Mouse (Mus musculus) intestine, postnatal 0 days (tissue): ENCODE data around the gene Ift122. TPM values are rescaled to one million over a fixed set of nuclear protein-coding genes. Genes with fewer than 3 reads are reported as not detected.

ENCODE experiments used
- ATAC-seq: fragments of 200-750 bp; cut with Nextera tagmentation; 2 replicates; pipeline ENCODE4 v1.8.0; 2017; ENCODE audit warnings: mild to moderate bottlenecking, moderate TSS enrichment, moderate library complexity
- H3K27ac ChIP-seq: fragments of 300-500 bp; sonication (generic); 2 replicates; pipeline ENCODE4 v1.5.1; 2014; ENCODE audit warnings: mild to moderate bottlenecking, low read depth, low read length, moderate library complexity
- H3K27me3 ChIP-seq: fragments of 300-500 bp; sonication (generic); replicated peaks from 2 replicates; pipeline ENCODE4 v1.6.1; 2014; ENCODE audit warnings: low read length, mixed read lengths; ENCODE audit not compliant: control insufficient read depth, insufficient read depth
- H3K36me3 ChIP-seq: fragments of 300-500 bp; sonication (generic); 2 replicates; pipeline ENCODE4 v1.6.1; 2014; ENCODE audit warnings: mild to moderate bottlenecking, moderate library complexity; ENCODE audit not compliant: control insufficient read depth, insufficient read depth
- H3K4me1 ChIP-seq: fragments of 300-500 bp; sonication (generic); replicated peaks from 2 replicates; pipeline ENCODE4 v1.6.1; 2014; ENCODE audit warnings: antibody characterized with exemption, low read length, mixed read lengths; ENCODE audit not compliant: control insufficient read depth, insufficient read depth
- H3K4me2 ChIP-seq: fragments of 300-500 bp; sonication (generic); replicated peaks from 2 replicates; pipeline ENCODE4 v1.6.1; 2014; ENCODE audit warnings: low read depth, mild to moderate bottlenecking, moderate library complexity
- H3K4me3 ChIP-seq: fragments of 300-500 bp; sonication (generic); 2 replicates; pipeline ENCODE4 v1.5.1; 2014; ENCODE audit warnings: low read depth, low read length
- H3K9ac ChIP-seq: fragments of 300-500 bp; sonication (generic); 2 replicates; pipeline ENCODE4 v1.6.1; 2014; ENCODE audit warnings: mild to moderate bottlenecking, low read depth, low read length
- H3K9me3 ChIP-seq: fragments of 300-500 bp; sonication (generic); 2 replicates; pipeline ENCODE4 v1.6.1; 2016; ENCODE audit warnings: mixed run types; ENCODE audit not compliant: control insufficient read depth
- CTCF ChIP-seq: sonication (generic); IDR thresholded peaks from 2 replicates; pipeline ENCODE4 v1.5.1; 2016; ENCODE audit warnings: low read depth, mild to moderate bottlenecking, control low read depth, antibody characterized with exemption, moderate library complexity
- WGBS: fragments of 180-500 bp; shearing (Covaris S2); extraction: QIAGEN DNeasy Blood & Tissue Kit; methylation state at CpG from one replicate; pipeline ENCODE4 v1.1.7; 2014; 5-methylcytosine and 5-hydroxymethylcytosine counted together
- polyA plus RNA-seq: library from polyadenylated mRNA; unstranded; fragments of >200 nt; fragmentation: Nextera tagmentation; extraction: Ambion mirVana; gene quantifications from 2 replicates; pipeline ENCODE4 v1.2.1, GENCODE M21; 2015

The Ift122 gene
- polyA plus RNA-seq, 1 experiment from 2014 or later = 3.0 TPM

GRCm38 (mm10) chr6:115975606-115976005 is 122.3 kb downstream of the Ift122 start:
- Histone ChIP-seq H3K36me3 (peaks cover 12% of the 10 kb centered on the region; the same call in 1 of the 2 replicates), H3K4me1 (no peaks in the 10 kb centered on the region), H3K4me3 (no peak overlapping the region), H3K27me3 (no peaks in the 10 kb centered on the region), H3K27ac (no peak overlapping the region), H3K9ac (no peak overlapping the region), H3K9me3 (no peaks in the 10 kb centered on the region), H3K4me2 (no peak overlapping the region)
- no peak for ATAC-seq
- 77% methylated on average over 8 of the region's 8 CpGs for WGBS
- no peak for TF ChIP-seq CTCF

Other genes with a start within 250 kb of the Ift122 start
- 64.9 and 66.4 TPM in 2 replicates for gene Raf1, start 176.8 kb upstream of the Ift122 start, polyA plus RNA-seq
- gene Tmem40, start 91.1 kb upstream of the Ift122 start, polyA plus RNA-seq = 0.17 and 0.43 TPM in 2 replicates
- 2.2 and 2.4 TPM in 2 replicates for gene Cand2, start 78.9 kb upstream of the Ift122 start, polyA plus RNA-seq
- 1,370 and 1,375 TPM in 2 replicates for gene Rpl32, start 44.7 kb upstream of the Ift122 start, polyA plus RNA-seq
- 0.05 and 0.18 TPM in 2 replicates for gene Efcab12, start 15.1 kb upstream of the Ift122 start, polyA plus RNA-seq
- 3.4 and 3.5 TPM in 2 replicates for gene Mbd4, start 99 bp upstream of the Ift122 start, polyA plus RNA-seq
- 0.16 TPM in 1 of 2 replicates, not detected in the other for gene Rho, start 78.3 kb downstream of the Ift122 start, polyA plus RNA-seq
- not detected in 2 replicates for gene H1foo, start 91.5 kb downstream of the Ift122 start, polyA plus RNA-seq
- gene Plxnd1, start 141.5 kb downstream of the Ift122 start, polyA plus RNA-seq = 8.2 and 9.6 TPM in 2 replicates